Mouse (Mus musculus) erythroblast, embryonic 14.5 days (primary cell): ENCODE measurements around the gene Exoc6b.

Experiments used
- GATA1 ChIP-seq: IDR thresholded peaks from 2 replicates; pipeline ENCODE4 v1.6.1; 2012; ENCODE audit warnings: low read length, inconsistent platforms, mixed read lengths
- TAL1 ChIP-seq: IDR thresholded peaks from 3 replicates; pipeline ENCODE4 v1.6.1; 2012; ENCODE audit warnings: low read length, inconsistent platforms, mixed read lengths

- no peak for TF ChIP-seq GATA1
- no peak for TF ChIP-seq TAL1
Observed at GRCm38 (mm10) chr6:84598725-84599124, 470.6 kb downstream of the Exoc6b start.
